Mouse (Mus musculus): ENCODE results near the gene Kcp.

Kcp gene

GRCm38 (mm10) chr6:29507447-29508309 is at the start of gene Kcp:
Kcp (minus strand) TSS chr6:29507952.
- CTCF ChIA-PET: interaction anchor here in 2 of 4 experiments (0.5 to 3.1 kb wide), 4 partner anchors 9 to 136 kb away, joined by 3 to 19 read pairs (median 4); partner anchors contain the start of gene Irf5 (in 1 of the 2)

DNA sequence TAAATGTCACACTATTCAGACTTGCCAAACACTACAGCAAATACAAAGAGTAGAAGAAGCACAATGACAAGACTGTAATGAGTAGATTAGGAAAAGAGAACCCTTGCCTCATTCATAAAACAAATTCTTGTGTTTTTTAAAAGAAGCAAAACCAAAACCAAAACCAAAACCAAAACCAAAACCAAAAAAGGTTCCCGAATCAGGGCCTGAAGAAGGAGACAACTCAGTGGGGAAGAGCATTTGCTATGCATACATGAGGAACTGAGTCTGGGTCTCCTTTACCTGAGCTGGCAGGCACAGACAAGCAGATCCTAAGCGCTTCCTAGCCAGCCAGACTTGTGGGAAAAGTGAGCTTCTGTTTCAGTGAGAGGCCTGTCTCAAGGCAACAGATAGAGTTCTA is 49.4 kb upstream of the Kcp start:
- POLR2A ChIA-PET: interaction anchor here in 1 of 4 experiments (0.6 to 2.4 kb wide), 6 partner anchors 9 to 35 kb away, joined by 3 to 13 read pairs (median 3); no protein-coding TSS in a partner anchor

More at GRCm38 (mm10) chr6:29507447-29508309, at the start of gene Kcp:
- POLR2A ChIA-PET: interaction anchor here in 3 of 4 experiments (0.5 to 2.5 kb wide), 10 partner anchors 9 to 822 kb away, joined by 3 to 10 read pairs (median 3); partner anchors contain the start of gene Calu (in 1 of the 3)

GRCm38 (mm10) chr6:29552526-29552925 is 44.8 kb upstream of the Kcp start:
- ChIA-PET CTCF (no interaction called here), POLR2A (interaction anchor here in 2 of 4 experiments (1.0 to 2.2 kb wide), 3 partner anchors 17 to 38 kb away, joined by 3 to 7 read pairs (median 3); no protein-coding TSS in a partner anchor)

More for the DNA sequence above, 49.4 kb upstream of the Kcp start:
- CTCF ChIA-PET: interaction anchor here in 2 of 4 experiments (0.5 to 0.9 kb wide), 2 partner anchors 20 to 35 kb away, joined by 3 to 4 read pairs; no protein-coding TSS in a partner anchor

- ChIA-PET CTCF (interaction anchor here in 1 of 4 experiments (1.0 kb wide), 1 partner anchor 22 kb away, joined by 3 read pairs; the partner anchor contains the start of gene Irf5), POLR2A (interaction anchor here in 3 of 4 experiments (0.6 to 3.3 kb wide), 16 partner anchors 8 to 802 kb away, joined by 3 to 13 read pairs (median 3); partner anchors contain the start of gene Smo (in 1 of the 3))
These were observed 40.3 kb upstream of the Kcp start for GRCm38 (mm10) chr6:29548086-29548485.

DNA sequence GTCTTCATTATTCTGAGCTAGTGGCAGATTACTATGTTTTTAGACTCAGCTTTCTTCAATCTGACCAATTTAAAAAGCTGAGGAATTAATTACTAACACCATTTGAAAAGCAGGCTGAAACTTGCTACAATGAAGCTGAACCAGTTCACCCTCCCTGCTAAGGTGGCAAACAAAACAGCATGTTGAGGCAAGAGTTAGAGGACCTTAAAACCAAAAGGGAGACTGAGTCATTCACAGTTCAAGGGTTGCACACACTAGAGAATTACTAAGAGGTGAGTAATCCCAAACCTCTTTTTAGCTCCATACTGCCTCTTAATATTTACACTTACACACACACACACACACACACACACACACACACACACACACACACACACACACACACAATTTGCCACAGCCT is 39.8 kb upstream of the Kcp start:
- CTCF ChIA-PET: interaction anchor here in 1 of 4 experiments (1.0 kb wide), 1 partner anchor 21 kb away, joined by 3 read pairs; the partner anchor contains the start of gene Irf5
- POLR2A ChIA-PET: interaction anchor here in 3 of 4 experiments (0.5 to 3.3 kb wide), 19 partner anchors 8 to 802 kb away, joined by 3 to 13 read pairs (median 3); partner anchors contain the start of gene Smo (in 1 of the 3)

DNA sequence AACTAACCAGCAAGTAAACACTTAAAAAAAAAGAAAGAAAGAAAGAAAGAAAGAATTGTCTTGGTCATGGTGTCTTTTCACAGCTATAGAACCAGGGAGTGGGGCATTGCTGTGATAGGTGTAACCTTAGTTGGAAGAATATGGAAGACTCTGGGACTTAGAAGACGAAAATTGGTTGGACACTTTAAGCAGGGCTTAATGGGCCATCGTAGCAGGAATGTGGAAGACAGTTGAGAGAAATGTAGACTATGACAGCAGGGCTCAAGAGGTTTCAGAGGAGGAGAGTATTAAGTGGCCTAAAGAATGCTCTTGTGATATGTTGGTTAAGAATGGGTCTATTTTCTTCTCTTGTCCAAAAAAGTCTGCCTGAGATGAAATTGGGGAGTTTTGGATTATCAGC is 37.9 kb upstream of the Kcp start:
- ChIA-PET POLR2A (interaction anchor here in 3 of 4 experiments (0.6 to 2.1 kb wide), 7 partner anchors 9 to 237 kb away, joined by 3 to 9 read pairs (median 3); partner anchors contain the start of genes Calu (in 1 of the 3) and Tnpo3 (in 1 of the 3)), CTCF (no interaction called here)

DNA sequence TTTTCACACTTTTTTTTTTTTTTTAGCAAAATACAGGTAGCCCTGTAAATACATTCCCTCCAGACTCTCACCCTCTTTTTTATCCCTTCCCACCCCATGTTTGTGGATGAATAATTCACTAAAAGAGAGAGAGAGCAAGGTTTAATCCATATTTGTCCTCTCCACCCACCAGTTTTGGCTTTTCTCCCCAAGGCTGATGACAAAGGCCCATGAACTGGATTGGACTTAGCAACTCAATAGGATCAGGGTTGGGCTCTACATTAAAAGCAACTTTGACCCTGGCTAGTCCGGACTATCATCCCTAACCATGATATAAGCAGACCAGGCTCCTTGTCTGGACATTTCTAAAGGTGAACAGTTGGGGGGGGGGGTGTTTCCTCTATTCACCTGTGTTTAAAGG is 33.2 kb upstream of the Kcp start:
- ChIA-PET CTCF (interaction anchor here in 1 of 4 experiments (1.0 kb wide), 1 partner anchor 13 kb away, joined by 3 read pairs; no protein-coding TSS in a partner anchor), POLR2A (interaction anchor here in 3 of 4 experiments (0.7 to 7.5 kb wide), 7 partner anchors 10 to 458 kb away, joined by 3 to 72 read pairs (median 4); partner anchors contain the start of genes Irf5 (in 1 of the 3) and Tnpo3 (in 1 of the 3))

DNA sequence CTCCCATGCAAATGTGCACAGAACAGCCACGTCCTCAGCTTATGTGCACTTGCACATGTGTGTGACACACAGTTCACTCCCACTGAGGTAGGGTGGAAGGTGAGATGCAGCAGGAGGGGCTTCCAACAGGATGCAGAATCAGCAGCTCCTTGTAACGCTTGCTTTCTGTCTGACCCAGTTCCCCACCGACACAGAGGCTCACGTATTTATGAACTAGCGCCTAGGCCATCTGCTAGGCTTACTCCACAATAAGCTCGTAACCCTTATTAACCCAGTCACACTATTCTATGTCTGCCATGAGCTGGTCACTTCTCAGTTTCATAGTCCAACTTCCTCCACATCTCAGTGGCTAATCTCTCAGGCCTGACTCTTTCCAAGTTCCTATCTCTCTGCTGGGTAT is 32.5 kb upstream of the Kcp start:
- POLR2A ChIA-PET: interaction anchor here in 3 of 4 experiments (0.7 to 7.5 kb wide), 18 partner anchors 8 to 457 kb away, joined by 3 to 72 read pairs (median 3); partner anchors contain the start of genes Irf5 (in 2 of the 3) and Tnpo3 (in 1 of the 3)
- CTCF ChIA-PET: interaction anchor here in 3 of 4 experiments (0.7 to 1.2 kb wide), 5 partner anchors 12 to 277 kb away, joined by 3 to 4 read pairs (median 3); no protein-coding TSS in a partner anchor

DNA sequence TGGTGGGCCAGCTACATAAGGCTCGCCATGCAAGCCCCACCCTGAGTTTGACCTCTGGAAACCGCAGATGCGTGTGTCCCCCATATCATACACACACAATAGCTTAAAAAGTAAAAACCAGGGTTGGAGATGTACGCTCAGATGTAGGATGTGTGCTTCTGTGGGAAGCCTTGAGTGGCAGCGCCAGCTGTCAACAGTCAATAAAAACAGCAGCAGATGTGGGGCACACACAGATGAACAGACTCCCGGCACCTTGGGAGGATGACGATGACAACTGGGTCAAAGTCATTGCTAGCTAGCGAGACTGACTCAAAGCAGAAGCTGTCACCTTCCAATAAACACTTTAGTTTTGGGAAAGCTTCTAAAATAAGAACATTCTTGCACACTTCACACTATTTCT is 31.8 kb upstream of the Kcp start:
- ChIA-PET CTCF (interaction anchor here in 3 of 4 experiments (0.5 to 1.2 kb wide), 4 partner anchors 22 to 78 kb away, joined by 3 to 4 read pairs (median 4); no protein-coding TSS in a partner anchor), POLR2A (interaction anchor here in 3 of 4 experiments (0.7 to 7.5 kb wide), 14 partner anchors 8 to 231 kb away, joined by 3 to 72 read pairs (median 3); partner anchors contain the start of genes Irf5 (in 2 of the 3) and Tnpo3 (in 1 of the 3))

DNA sequence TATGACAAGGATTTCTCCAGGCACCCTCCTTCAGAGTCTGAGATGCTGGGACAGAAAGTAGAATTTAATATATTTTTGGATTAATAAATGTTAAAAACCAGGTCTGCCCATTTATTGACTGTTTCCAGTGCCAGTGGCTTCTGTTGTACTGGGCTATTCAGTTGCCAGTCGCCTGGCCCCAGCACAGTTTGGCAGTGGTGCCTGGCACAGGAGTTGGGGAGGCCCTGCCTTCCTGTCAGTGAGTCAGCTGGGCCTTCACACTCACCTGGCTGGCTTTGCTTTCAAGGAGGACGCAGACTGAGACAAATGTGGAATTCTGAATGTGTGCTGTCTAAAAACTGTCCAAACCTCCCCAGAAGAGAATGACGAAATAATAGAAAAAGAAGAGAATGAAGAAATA is 29.5 kb upstream of the Kcp start:
- ChIA-PET POLR2A (interaction anchor here in 2 of 4 experiments (0.6 to 7.5 kb wide), 3 partner anchors 8 to 631 kb away, joined by 3 to 72 read pairs (median 3); partner anchors contain the start of gene Irf5 (in 1 of the 2)), CTCF (interaction anchor here in 2 of 4 experiments (0.6 to 0.7 kb wide), 2 partner anchors 123 to 421 kb away, joined by 7 to 8 read pairs; no protein-coding TSS in a partner anchor)

DNA sequence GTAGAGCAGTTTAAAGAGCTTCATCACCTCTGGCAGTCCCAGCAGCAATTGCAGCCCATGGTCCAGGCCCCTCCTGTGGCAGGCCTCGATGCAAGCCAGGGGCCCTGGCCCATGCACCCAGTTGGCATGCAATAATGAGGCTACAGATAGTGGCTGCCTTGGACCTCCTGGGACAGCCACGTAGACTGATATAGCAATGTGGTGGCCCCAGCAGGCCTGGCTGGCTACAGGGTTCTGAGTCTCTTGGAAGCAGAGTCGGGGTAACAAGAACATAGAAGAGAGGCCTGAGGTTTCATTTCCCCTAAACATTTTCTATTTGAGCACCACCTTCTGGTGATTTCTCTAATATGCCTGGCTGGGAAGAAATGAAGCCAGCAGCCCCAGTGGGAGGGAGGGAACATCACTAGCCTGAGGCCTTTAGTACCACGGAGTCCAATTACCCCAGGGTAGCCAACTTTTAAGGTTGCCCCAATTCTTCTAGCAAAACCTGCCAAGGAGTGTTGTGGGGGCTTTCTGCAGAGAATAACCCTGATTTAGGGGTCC is 29.0 kb upstream of the Kcp start:
- CTCF ChIA-PET: no interaction called here
- POLR2A ChIA-PET: interaction anchor here in 3 of 4 experiments (1.0 to 2.2 kb wide), 6 partner anchors 8 to 16 kb away, joined by 3 to 8 read pairs (median 4); no protein-coding TSS in a partner anchor

- CTCF ChIA-PET: interaction anchor here in 2 of 4 experiments (1.2 to 1.4 kb wide), 3 partner anchors 18 to 227 kb away, joined by 3 to 6 read pairs (median 3); no protein-coding TSS in a partner anchor
- POLR2A ChIA-PET: interaction anchor here in 3 of 4 experiments (0.5 to 2.2 kb wide), 12 partner anchors 8 to 187 kb away, joined by 3 to 8 read pairs (median 3); partner anchors contain the start of genes Irf5 (in 3 of the 3) and Calu (in 1 of the 3)
These were observed 27.6 kb upstream of the Kcp start for GRCm38 (mm10) chr6:29535316-29535715.

- CTCF ChIA-PET: interaction anchor here (0.7 to 2.8 kb wide), 6 partner anchors 13 to 215 kb away, joined by 3 to 14 read pairs (median 4); no protein-coding TSS in a partner anchor
- POLR2A ChIA-PET: interaction anchor here in 3 of 4 experiments (0.6 to 7.1 kb wide), 11 partner anchors 11 to 117 kb away, joined by 3 to 72 read pairs (median 3); no protein-coding TSS in a partner anchor
These were observed 22.3 kb upstream of the Kcp start for GRCm38 (mm10) chr6:29530050-29530449.

GRCm38 (mm10) chr6:29529444-29529820 is 21.7 kb upstream of the Kcp start:
- ChIA-PET POLR2A (interaction anchor here (0.6 to 7.1 kb wide), 18 partner anchors 10 to 206 kb away, joined by 3 to 72 read pairs (median 3); partner anchors contain the start of gene Smo (in 1 of the 4)), CTCF (interaction anchor here (0.6 to 2.8 kb wide), 9 partner anchors 9 to 216 kb away, joined by 3 to 14 read pairs (median 5); partner anchors contain the start of gene Flnc (in 1 of the 4))

DNA sequence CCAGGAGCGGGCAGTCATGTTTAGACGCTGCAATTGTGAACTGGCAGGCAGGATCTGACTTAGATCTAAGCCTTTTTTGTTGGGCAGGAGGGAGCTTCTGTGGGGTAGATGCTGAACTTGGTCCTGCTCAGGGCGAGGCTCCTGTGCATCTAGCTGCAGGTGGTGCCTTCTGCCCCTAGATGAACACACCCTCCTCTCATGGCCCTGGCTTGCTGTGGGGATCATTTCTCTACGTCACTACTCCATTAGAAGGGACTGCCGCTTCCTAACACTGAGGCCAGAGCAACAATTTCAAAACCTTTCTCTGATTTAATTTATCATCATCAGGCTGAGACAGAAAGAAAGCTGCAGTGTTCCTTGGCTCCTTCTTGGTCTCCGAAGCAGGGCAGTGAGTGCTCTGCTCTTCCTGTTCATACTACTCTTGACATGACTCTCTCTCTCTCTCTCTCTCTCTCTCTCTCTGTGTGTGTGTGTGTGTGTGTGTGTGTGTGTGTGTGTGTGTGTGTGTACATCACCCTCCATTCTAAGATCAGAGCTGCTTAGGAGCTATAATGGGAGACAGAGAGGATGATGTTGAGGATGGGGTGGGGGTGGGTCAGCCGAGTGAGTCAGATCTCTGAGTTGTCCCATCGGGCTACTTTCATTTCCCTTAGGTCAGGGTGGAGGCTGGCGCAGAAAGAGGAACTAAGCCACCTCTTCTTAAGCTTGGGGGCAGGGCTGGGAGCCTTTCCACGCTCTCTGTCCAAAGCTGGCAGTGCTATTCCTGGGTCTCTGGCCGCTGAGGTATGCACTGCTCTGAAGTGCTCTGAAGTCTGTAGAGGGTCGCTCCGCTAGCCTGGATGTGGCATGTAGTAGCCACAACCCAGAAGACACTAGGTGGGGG is 21.1 kb upstream of the Kcp start:
- ChIA-PET POLR2A (interaction anchor here in 3 of 4 experiments (0.6 to 7.1 kb wide), 20 partner anchors 11 to 498 kb away, joined by 3 to 72 read pairs (median 3); partner anchors contain the start of genes Calu (in 1 of the 3) and Smo (in 1 of the 3)), CTCF (interaction anchor here (0.5 to 2.8 kb wide), 10 partner anchors 9 to 1491 kb away, joined by 3 to 14 read pairs (median 4); partner anchors contain the start of genes Flnc (in 1 of the 4) and Opn1sw (in 1 of the 4))

DNA sequence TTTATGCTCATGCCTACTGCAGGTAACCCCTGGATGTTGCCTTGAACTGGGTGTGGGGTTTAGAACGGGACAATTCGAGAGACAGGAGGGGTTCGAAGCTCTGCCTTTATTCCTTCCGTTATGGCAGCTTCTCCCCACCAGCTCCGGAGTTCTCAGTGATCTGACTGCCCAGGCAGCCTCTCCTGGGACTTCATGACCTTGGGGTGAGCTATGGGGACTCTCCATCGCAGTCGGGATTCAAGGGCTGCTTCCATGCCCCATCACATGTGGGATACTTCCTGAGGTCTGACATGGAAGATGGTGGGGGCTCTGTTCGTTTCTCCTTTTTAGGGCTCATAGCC is 20.4 kb upstream of the Kcp start:
- POLR2A ChIA-PET: interaction anchor here in 3 of 4 experiments (0.6 to 7.1 kb wide), 12 partner anchors 11 to 498 kb away, joined by 3 to 72 read pairs (median 4); partner anchors contain the start of genes Calu (in 1 of the 3) and Smo (in 1 of the 3)
- CTCF ChIA-PET: interaction anchor here in 2 of 4 experiments (0.7 to 3.6 kb wide), 4 partner anchors 11 to 210 kb away, joined by 3 to 24 read pairs (median 8); no protein-coding TSS in a partner anchor

All from embryonic stem cell, embryonic (primary cell).